Mouse (Mus musculus) urinary bladder, postnatal 14 days (tissue): ENCODE results near the gene Gm49395.

Experiments used
- DNase-seq: peaks from one replicate; pipeline ENCODE4 v3.0.0; 2021; ENCODE audit warnings: low spot score

Gm49395 gene

GRCm38 (mm10) chr13:115101355-115102191 is at the start of gene Gm49395, which contains the start of gene Itga1:
Gene Gm49395 (minus strand): TSS chr13:115101921.
Gene Itga1 (minus strand): TSS chr13:115101964.
- peak; percentile 80 for DNase-seq

GRCm38 (mm10) chr13:115150602-115151001 is 48.9 kb upstream of the Gm49395 start:
- DNase-seq: no peak

- no peak for DNase-seq
Measured at GRCm38 (mm10) chr13:115149849-115150248, 48.1 kb upstream of the Gm49395 start.

- no peak for DNase-seq
Measured at GRCm38 (mm10) chr13:115143575-115143974, 41.9 kb upstream of the Gm49395 start.

GRCm38 (mm10) chr13:115142066-115142465 is 40.3 kb upstream of the Gm49395 start:
- no peak for DNase-seq

GRCm38 (mm10) chr13:115138513-115138912 is 36.8 kb upstream of the Gm49395 start:
- no peak for DNase-seq

GRCm38 (mm10) chr13:115136761-115137160 is 35.0 kb upstream of the Gm49395 start:
- no peak for DNase-seq

GRCm38 (mm10) chr13:115132435-115132834 is 30.7 kb upstream of the Gm49395 start:
- DNase-seq: no peak

- no peak for DNase-seq
Measured at GRCm38 (mm10) chr13:115131381-115131780, 29.7 kb upstream of the Gm49395 start.

GRCm38 (mm10) chr13:115130035-115130434 is 28.3 kb upstream of the Gm49395 start:
- no peak for DNase-seq

GRCm38 (mm10) chr13:115127826-115128225 is 26.1 kb upstream of the Gm49395 start:
- no peak for DNase-seq

- DNase-seq: no peak
Measured at GRCm38 (mm10) chr13:115126534-115126933, 24.8 kb upstream of the Gm49395 start.

- no peak for DNase-seq
Measured at GRCm38 (mm10) chr13:115125130-115125529, 23.4 kb upstream of the Gm49395 start.

GRCm38 (mm10) chr13:115124521-115124920 is 22.8 kb upstream of the Gm49395 start:
- DNase-seq: no peak

GRCm38 (mm10) chr13:115118756-115119155 is 17.0 kb upstream of the Gm49395 start:
- DNase-seq: no peak

- no peak for DNase-seq
Measured at GRCm38 (mm10) chr13:115118195-115118594, 16.5 kb upstream of the Gm49395 start.

GRCm38 (mm10) chr13:115116930-115117621 is 15.4 kb upstream of the Gm49395 start:
- DNase-seq: no peak

GRCm38 (mm10) chr13:115109628-115110027 is 7.9 kb upstream of the Gm49395 start:
- peak; percentile 14 for DNase-seq

GRCm38 (mm10) chr13:115107436-115107835 is 5.7 kb upstream of the Gm49395 start:
- DNase-seq: no peak

GRCm38 (mm10) chr13:115106183-115106582 is 4.5 kb upstream of the Gm49395 start:
- DNase-seq: no peak

GRCm38 (mm10) chr13:115102754-115103153 is 1.0 kb upstream of the Gm49395 start:
- no peak for DNase-seq

- no peak for DNase-seq
Measured at GRCm38 (mm10) chr13:115100381-115101177, 1.1 kb downstream of the Gm49395 start.
